Mouse (Mus musculus) urinary bladder, postnatal 14 days (tissue): ENCODE measurements around the gene Slc25a5.

Experiments used
- DNase-seq: peaks from one replicate; pipeline ENCODE4 v3.0.0; 2021; ENCODE audit warnings: low spot score

Gene Slc25a5

DNA sequence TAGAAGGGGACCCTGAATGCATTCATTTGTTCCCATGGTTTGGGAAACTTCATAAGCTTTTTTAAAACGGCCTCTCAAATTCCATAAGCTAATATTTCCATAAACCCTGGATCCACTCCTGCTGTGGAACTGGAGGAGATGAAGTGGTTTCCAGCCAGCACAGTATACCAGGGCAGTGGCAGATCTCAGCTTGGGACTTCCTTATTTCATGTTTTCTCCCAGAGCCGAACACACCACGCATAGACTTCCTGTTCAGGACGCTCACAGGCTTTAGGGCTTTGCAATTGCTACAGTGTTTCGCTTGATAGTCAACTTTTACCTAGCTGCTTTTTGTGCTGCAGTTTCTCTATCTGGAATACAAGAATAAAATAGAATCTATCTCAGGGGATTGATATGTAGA lies 7.7 kb downstream of the Slc25a5 start:
- DNase-seq, result no peak

DNA sequence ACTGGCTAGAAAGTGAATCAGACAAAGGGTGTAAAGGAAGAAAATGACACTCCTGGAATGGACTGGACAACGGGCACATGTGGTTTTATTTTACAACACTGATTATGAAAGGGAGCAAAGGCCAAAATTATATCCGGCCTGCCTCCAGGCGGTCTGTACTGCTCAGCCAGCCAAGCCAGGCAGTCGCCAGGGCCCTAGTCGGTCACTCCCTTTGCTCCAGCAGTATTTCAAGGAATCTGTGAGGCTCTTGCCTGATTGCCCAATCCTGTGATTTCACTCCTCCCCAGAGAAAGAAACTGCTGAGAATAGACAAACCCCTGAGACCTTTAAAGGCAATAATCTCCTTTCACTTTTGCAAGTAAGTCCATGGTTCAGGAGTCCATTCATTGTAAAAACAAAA lies 8.7 kb downstream of the Slc25a5 start:
- peak; percentile 32 for DNase-seq

- no peak for DNase-seq
These were observed 10.2 kb downstream of the Slc25a5 start for GRCm38 (mm10) chrX:36805466-36806235.

GRCm38 (mm10) chrX:36807360-36808317 lies 12.2 kb downstream of the Slc25a5 start:
- DNase-seq, result peak; percentile 88

GRCm38 (mm10) chrX:36808318-36808683 lies 12.8 kb downstream of the Slc25a5 start:
- no peak for DNase-seq

GRCm38 (mm10) chrX:36811377-36811776 lies 15.9 kb downstream of the Slc25a5 start:
- DNase-seq, result peak; percentile 36

- no peak for DNase-seq
These were observed 18.8 kb downstream of the Slc25a5 start for GRCm38 (mm10) chrX:36814161-36814836.

GRCm38 (mm10) chrX:36815022-36815421 lies 19.6 kb downstream of the Slc25a5 start:
- no peak for DNase-seq

- no peak for DNase-seq
These were observed 20.0 kb downstream of the Slc25a5 start for GRCm38 (mm10) chrX:36815439-36815838.

DNA sequence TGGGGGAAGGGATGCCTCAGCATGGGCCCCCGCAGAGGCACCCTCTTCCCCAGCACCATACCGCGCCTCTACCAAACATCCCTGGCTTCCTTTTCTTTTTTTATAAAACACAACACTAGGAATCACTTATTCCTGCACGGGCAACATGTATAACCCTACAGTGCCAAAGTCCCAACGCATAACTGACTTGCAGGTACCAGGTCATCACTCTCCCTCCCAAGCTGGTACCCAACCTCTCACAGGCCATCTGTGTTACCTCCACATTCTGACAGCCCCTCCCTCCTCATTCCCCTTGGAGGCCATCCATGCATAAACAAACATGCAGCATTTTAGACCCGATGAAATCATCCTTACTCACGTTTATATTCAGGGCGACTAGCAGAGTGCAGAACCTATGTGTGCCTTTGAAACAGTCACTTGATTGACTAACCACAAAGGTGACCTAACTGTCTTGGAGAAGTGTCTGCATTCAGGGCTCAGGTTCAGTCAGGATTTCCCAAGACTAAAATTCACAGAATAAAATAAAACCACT lies 21.0 kb downstream of the Slc25a5 start:
- no peak for DNase-seq

GRCm38 (mm10) chrX:36816953-36817441 lies 21.5 kb downstream of the Slc25a5 start:
- no peak for DNase-seq

GRCm38 (mm10) chrX:36819575-36819974 lies 24.1 kb downstream of the Slc25a5 start:
- no peak for DNase-seq

DNA sequence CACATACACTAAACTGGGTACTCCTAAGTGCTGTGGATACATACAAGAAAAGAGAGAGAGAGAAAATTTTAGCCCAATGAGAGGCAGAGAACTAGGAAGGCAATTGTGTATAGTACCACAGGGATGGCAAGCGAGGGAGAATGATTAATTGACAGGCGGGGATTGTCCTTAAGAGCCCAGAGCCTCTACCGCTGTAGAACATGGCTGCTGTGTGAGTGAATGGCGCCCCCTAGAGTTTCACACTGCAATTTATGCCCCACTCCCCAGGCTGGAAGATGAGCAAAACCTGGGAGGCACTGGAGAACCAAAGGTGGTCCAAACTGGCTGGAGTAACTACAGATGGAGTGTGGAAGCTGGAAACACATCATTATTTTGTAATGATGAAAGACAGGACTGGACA lies 24.8 kb downstream of the Slc25a5 start:
- DNase-seq, result no peak

DNA sequence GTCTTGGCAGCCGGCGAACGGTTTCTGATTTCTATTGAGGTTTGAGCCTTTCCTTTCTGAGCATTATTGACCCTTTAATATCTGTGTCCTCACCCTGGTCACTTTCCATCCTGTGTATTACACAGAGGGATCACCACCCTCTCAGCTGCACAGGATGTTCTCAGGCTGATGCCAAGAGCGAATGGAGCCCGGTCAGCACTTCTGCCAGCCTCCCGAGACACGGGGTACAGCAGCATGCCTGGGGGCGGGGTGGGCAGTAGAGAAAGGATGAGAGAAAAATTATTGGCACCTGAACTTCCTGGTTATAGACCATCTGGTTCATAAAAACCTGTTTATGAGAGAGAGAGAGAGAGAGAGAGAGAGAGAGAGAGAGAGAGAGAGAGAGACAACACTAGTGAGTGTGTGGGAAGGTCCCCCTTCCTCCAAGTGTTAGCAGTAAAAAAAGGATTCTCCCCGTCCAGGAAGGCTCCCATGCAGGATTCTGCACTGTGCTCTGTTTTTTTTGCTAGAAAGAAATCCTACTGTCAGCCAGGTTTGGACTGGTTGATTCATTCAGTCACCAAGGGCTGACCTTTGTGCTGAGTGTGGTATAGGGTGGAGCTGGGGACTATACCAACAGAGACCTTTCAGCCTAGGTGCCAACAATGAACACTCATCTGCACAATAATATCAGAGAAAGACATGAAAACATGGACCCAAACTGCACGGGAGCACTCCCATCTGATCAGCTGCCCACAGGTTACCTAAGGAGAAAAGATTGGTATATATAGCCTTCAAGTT lies 28.7 kb downstream of the Slc25a5 start:
- DNase-seq, result no peak

DNA sequence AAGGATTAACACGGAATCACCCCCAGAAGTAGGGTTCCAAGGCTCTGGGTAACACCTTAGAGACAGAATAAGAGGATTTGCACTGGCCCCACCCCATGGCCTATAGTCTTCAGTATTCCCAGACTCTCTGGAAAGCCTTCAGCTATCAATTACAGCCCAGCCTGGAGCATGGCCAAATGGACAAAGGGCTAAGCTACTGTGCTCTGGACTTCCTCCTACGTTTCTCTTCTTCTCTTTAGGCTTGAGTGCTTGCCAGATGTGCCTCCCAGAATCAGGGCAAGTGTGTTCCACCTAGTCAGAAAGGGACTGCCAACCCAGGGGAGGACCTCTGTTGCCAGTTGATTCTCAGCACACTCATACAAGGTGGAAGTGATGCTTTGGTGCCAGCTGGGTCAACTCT lies 29.6 kb downstream of the Slc25a5 start:
- DNase-seq, result no peak

DNA sequence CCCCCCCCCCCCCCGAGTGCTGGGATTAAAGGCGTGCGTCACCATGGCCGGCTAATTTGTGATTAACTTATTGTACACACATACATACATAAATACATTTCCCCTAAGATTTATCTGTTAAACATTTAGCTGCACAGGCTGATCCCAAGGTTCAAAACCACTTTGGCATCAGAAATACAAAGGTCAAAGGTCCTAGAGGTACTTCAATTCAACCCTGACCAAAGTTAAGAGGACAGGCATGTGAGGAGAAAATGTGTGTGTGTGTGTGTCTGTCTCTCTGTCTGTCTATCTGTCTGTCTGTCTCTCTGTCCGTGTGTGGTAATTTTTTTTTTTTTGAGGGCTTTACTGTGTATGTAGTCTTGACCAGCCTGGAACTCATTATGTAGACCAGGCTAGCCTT lies 31.4 kb downstream of the Slc25a5 start:
- no peak for DNase-seq

DNA sequence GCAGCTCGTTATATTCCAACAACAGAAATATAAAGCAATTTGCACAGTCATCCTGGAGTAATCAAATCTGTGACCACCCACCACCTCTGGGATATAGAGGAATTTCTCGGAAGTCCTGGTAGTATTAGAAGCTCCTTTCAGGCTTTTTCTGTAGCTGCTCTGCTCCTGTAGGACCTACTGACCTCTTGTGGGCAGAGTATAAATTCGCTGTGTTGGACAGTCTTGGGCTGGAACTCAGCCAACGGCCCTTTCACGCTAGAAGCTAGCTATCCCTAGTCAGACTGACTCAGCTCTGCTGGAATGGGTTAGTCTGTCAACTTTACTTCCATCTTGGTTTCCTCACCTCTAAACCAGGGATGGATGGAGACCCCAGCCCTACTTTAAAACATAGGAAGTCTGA lies 34.8 kb downstream of the Slc25a5 start:
- DNase-seq, result peak; percentile 71

- no peak for DNase-seq
These were observed 36.2 kb downstream of the Slc25a5 start for GRCm38 (mm10) chrX:36831632-36832031.

DNA sequence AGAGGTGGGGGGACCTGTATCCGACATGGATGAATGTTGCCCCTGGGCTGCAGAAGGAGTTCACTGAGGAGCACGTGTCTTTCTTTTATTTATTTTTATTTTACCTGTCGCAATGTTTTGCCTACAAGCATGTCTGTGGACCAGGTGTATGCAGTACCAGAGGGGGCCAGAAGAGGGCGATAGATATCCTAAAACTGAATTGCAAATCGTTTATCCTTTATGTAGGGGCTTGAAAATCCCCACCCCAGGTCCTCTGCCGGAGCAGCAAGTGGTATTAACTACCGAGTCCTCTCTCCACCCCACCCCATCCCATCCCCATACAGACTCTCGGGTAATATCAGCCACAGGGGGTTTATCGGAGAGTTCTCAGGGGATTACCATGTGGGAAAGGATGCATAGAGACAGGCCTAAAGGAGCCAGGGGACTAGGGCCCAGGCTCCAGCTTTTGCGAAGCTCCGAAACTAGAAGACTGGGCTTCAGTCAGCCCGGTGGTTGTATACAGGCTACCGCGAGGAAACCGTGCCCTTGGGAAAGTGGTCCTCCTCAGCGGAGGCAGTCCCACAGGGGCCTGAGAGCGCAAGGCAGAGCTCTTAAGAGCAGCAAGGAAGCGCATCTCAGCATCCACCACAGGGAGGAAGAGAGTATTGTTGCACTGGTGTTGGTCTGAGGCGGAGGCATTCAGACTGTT lies 38.1 kb downstream of the Slc25a5 start:
- peak; percentile 61 for DNase-seq

DNA sequence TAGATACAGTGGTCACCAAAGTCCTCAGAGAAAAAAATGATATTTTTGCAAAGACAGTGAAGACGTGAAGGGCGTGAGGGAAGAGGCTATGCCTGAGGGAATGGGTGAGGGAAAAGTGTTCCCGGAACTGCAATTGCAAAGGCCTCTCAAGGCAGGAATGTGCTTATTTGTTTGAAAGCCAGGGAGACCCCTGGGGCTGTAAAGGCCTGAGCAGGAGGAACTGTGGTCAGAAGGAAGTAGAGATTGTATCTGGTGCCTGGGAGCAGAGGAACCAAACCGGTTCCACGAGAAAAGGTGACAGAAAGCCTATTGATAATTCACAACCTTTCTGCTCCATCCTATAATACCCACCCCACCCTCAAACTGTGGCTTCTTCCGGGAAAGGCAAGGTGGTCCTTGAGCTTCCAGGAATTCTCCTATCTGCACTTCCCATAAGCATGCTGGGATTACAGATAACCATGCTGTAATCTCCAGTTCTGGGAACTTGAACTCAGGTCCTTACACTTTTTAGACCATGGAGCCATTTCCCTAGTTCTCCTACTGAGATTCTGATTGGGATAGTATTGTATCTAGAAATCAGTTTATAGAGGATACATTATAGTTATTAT lies 41.7 kb downstream of the Slc25a5 start:
- no peak for DNase-seq
